Mouse (Mus musculus) adrenal gland, adult 8-10 months (tissue): Measurements from ENCODE around the gene Isx. TPM values are rescaled to one million over a fixed set of nuclear protein-coding genes. Genes with fewer than 3 reads are reported as not detected.

Experiments
- DNase-seq: peaks from one replicate; pipeline ENCODE4 v3.0.0; 2022
- total RNA-seq, 4 experiments: library from RNA; stranded (reverse); gene quantifications; 2 replicates each; pipeline ENCODE4 v1.2.4; 2022

The Isx gene
- total RNA-seq, 4 experiments from 2014 or later, result not detected

DNA sequence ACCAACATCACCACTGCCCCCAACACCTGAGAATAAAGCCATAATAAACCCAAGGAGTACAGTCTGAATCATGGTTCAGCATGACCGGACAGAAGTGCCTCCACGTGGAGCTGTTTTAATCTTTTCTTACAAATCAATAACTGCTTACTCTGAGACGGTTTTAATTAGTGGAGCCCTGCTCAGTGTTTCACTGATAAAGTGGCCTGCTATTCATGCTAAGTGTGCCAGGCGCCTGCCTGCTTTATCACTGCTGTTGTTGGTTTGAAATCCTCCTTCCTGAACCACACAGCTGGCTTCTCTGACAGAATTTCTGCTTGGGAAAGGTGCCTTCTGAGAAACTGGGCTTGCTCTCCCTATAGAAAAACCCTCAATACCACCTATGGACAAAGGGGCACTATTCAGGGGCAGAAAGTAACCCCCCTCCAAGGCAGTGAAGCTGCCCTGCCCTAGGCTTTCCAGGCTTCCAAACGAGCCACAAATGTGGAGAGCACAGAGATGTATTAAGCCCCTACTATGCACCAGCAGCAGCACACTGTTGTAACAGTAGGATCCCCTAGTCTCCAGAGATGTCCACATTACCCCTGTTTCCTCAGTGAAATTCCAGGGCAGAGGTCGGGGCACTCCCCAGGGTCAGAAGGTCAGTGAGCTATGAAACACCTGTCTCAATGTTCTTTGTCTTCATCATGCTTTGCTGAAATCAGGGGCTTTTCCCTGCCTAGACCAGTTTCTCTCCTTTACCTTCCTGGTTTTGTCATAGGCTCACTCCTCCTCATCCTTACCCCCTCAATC is 30.3 kb downstream of the Isx start:
- DNase-seq, result no peak

DNA sequence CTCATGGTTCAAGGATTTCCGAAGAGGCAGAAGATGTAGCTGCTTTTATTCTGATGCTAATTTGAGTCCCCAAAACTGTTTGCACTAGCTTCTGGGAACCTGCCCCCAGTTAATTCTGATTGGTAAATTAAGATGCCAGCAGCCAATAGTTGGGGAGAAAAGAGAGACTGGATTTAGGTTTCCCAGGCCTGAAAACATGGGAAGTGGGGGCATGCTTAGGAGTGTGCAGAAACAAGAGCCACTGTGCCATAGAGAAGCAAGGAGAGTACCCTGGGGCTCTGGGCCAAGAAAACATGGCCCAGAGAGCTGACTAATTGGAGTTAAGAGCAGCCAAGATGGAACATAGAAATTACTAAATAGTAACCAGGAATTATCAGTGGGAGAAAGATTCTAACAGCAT is 33.4 kb downstream of the Isx start:
- DNase-seq, result no peak

DNA sequence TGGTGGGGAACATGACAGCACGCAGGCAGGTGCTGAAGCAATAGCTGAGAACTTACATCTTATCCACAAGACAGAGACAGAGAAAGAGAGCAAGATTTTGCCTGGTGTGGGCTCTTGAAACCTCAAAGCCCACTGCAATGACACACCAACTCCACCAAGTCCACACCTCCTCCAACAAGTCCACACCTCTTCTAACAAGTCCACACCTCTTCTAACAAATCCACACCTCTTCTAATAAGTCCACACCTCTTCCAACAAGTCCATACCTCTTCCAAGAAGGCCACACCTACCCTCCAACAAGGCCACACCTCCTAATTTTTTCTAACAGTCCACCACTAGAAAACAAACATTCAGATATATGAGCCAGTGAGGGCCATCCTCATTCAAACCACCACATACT is 37.7 kb downstream of the Isx start:
- DNase-seq, result no peak

DNA sequence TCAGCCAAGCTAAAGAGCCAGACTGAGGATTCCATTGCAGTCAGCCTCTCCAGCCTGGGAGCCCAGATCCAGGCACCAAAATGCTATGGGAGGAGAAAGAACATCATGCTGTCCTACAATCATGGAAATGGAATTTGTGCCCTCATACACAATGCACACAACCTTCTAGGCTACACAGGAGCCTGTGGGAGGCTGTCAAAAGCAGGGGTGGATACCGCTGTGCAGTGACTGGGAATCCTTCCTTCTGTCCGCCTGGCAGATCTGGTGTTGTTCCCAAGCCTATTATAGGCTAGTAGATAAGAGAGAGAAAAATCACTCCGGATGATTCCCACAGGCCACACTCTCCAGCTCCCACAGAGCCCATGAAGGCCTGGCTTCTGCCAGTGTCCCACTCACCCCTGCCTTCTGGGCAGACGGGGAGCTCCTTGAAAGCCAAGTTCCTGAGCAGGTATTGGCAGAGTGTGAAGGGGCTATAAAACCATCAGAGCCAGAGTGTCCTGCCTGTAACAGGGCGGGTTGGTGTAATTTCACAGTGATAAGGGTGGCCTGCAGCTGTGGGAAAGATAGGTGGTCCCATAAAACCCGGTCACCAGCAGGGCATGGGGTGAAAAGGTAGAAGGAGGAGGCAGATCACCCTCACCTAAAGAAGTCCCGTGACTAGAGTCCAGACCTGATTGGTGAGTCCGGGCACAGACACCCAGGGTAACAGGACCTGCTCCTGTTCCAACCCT is 47.9 kb downstream of the Isx start:
- DNase-seq, result no peak

DNA sequence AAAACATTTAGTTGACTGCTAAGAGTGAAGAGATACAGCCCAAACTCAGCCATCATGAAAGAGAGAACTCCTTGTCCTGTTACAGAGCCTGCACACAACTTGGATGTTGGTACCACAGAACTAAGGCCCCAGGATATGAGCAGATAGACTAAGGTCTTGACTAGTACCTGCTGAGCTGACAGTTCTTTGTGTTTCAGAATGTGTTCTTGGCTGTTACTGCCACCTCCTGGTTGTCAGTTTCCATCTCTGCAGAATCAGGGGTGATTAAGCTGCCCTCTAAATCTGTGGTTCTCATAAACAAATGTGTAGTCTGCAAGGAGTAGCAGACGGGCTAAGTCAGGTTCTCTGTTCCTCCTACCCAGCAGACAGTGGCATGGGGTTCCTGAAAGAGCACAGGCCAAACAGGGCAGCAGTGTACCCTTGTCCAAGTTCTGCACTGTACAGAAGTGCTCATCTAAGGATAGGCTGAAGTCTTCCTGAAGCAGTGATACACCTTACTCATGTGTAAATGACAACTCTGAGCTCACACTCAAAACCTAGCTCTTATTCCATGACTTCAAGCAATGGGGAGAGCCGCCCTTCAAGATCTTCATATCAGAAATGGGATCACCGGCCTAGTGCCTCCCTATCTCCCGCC is 49.0 kb downstream of the Isx start:
- no peak for DNase-seq

DNA sequence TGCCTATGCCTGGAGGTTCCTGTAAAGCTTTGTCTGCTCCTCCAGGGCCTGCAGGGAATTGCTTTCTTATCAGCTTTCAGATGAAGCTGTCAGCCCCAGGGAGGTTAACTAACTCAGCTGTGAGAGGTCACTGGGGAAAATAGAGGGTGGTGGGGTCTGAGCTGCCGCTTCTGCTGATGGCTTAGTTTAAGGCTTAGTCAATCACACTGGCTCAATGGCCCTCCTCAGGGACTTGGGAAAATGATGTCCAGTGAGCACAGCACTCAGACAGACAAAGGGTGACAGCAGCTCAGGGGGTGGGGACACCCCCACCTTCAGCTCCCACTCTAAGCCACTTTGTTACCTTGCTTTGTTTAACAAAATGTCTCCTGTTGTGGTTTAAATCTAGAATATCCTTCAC is 55.0 kb downstream of the Isx start:
- DNase-seq, result no peak

DNA sequence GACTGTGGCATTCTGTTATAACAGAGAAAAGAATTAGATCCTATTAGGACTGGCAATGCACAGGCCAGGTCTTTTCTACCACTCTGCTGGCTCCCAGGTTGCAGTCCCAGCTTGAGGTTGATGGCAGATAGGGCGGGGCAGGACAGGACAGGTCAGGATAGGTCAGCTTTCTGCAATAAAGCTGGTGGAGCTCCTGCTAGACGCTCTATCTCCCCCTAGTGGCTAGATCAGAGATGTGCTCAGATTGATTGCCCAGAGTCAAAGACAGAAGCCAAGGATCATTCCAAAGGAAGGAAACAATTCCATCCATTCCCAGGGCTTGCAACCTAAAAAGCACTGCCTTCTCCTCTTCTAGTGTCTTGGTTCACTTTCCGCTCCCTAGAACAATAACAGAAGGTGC is 57.8 kb downstream of the Isx start:
- no peak for DNase-seq

DNA sequence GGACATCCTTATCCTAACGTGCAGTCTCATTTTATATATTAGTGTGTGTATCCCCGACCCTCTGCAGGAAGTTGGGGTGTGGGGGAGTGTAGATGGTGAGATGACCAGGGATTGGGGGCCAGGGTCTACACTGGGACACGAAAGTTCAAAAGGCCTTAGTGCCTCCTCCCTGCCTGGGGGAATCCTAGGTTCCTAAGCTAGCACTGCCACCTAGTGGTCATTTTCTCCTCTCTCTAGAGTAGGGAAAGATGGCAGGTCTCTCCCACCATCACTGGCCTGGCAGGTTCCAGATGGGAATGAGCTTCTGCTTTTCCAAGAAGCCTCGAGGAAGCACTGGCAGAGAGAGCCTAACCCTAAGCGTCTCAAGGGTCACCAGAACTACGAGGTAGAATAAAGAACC is 62.3 kb downstream of the Isx start:
- no peak for DNase-seq

DNA sequence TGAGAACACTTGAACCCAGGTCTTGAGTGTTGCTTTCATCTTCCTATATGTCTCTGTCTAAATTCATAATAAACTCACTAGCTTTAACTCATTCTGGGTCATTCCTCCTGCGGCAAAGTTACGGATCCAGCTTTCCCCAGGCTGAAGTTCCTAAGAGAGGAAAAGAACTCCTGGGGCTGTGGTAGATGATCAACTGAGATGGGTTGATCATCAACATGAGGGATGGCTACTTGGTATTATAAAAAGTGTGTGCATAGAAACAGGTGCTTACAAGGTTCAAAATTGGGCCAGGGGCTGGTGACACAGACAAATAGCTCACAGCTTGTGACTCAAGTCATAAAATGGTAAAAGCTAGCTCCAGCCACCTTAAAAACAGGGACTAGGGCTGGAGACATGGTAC is 63.7 kb downstream of the Isx start:
- no peak for DNase-seq

DNA sequence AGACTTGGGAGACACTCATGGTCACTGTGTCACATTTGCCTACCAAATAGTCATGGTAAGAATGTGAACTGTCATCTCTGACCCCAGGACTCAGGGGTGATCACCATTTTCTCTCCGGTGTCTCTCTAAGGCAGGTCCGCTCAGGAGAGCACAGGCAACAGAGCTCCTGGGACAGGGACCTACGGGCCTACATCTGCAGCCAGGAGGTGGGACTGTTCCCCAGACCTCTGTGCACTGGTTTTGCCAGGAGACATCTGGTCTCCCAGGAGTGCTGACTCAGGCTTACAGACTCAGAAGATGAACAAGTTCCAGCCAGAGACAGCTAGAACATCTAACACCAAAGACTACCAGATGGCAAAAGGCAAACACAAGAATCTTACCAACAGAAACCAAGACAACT is 69.1 kb downstream of the Isx start:
- no peak for DNase-seq

Other genes starting within 250 kb of the Isx start
- gene Hmgxb4, start 120.2 kb downstream of the Isx start, total RNA-seq, result 10 to 100 TPM; 20.8 to 29.9 (median 25.2) TPM
- 10 to 100 TPM; 37.1 to 54.3 (median 48.0) TPM for gene Tom1, start 160.5 kb downstream of the Isx start, total RNA-seq
- 100 to 1,000 TPM in 2 of 4 experiments, 10 to 100 TPM in 2; 37.8 to 322 (median 155) TPM for gene Hmox1, start 220.4 kb downstream of the Isx start, total RNA-seq
- gene Mcm5, start 236.4 kb downstream of the Isx start, total RNA-seq, result 10 to 100 TPM in 3 of 4 experiments, 1 to 10 TPM in 1; 9.8 to 13.0 (median 11.8) TPM